Mouse (Mus musculus): ENCODE measurements around the gene Fam221a. TPM values are rescaled to one million over a fixed set of nuclear protein-coding genes. Genes with fewer than 3 reads are reported as not detected.
A peak's percentile ranks its signal among the peaks of the same experiment; 100 is the strongest.

Gene Fam221a
- 3.2 and 5.9 TPM in 2 replicates for polyA plus RNA-seq (2015; fragmentation: Nextera tagmentation; extraction: Ambion mirVana)

- peaks cover 11% of the 10 kb centered on the region for H3K4me1 ChIP-seq (replicated peaks)
- peak within 1 kb of the TSS; percentile 57 for H3K4me3 ChIP-seq
- H3K27me3 ChIP-seq = no peaks in the 10 kb centered on the region
- peak within 1 kb of the TSS; percentile 9; the same call in 1 of the 2 replicates for H3K27ac ChIP-seq (replicated peaks)
- H3K9ac ChIP-seq = peak within 1 kb of the TSS; percentile 67
- H3K36me3 ChIP-seq = no peaks in the 10 kb centered on the region
- peak; percentile 98 for ATAC-seq (ENCODE audit: low read depth)
- peak within 1 kb of the TSS; percentile 79 for H3K4me2 ChIP-seq
- WGBS = 3% methylated on average over 45 of the region's 49 CpGs
- H3K9me3 ChIP-seq = no peaks in the 10 kb centered on the region
Observed at GRCm38 (mm10) chr6:49367159-49368054, at the start of gene Fam221a. Fam221a (plus strand) TSS chr6:49367739.

- peak within 1 kb of the TSS; percentile 64 for H3K4me2 ChIP-seq
- H3K27me3 ChIP-seq = no peaks in the 10 kb centered on the region
- H3K4me3 ChIP-seq = peak within 1 kb of the TSS; percentile 76
- peak within 1 kb of the TSS; percentile 86 for H3K9ac ChIP-seq
- peak; percentile 99 for ATAC-seq (ENCODE audit: low read depth)
- no peaks in the 10 kb centered on the region for H3K9me3 ChIP-seq
- under 1% methylated on average over 47 of the region's 47 CpGs for WGBS
- H3K36me3 ChIP-seq = no peaks in the 10 kb centered on the region
- H3K4me1 ChIP-seq (replicated peaks) = peaks cover 15% of the 10 kb centered on the region
- peak within 1 kb of the TSS; percentile 91 for H3K27ac ChIP-seq (replicated peaks)
Observed at GRCm38 (mm10) chr6:49318966-49319594, 48.5 kb upstream of the Fam221a start, which contains the start of gene Ccdc126. Ccdc126 (plus strand) TSS chr6:49319274.

- peak; percentile 53 for ATAC-seq (ENCODE audit: low read depth)
- Histone ChIP-seq H3K27ac (replicated peaks) (peak overlapping the region; percentile 91), H3K9ac (peak overlapping the region; percentile 86), H3K4me2 (peak overlapping the region; percentile 64), H3K4me1 (replicated peaks) (peaks cover 15% of the 10 kb centered on the region), H3K9me3 (no peaks in the 10 kb centered on the region), H3K36me3 (no peaks in the 10 kb centered on the region), H3K27me3 (no peaks in the 10 kb centered on the region), H3K4me3 (peak overlapping the region; percentile 76)
- 13% methylated on average over 13 of the region's 13 CpGs for WGBS
Observed at GRCm38 (mm10) chr6:49319595-49320315, 47.8 kb upstream of the Fam221a start.

- no peak overlapping the region for H3K9ac ChIP-seq
- no peak overlapping the region for H3K27ac ChIP-seq (replicated peaks)
- H3K27me3 ChIP-seq = no peaks in the 10 kb centered on the region
- no peak overlapping the region for H3K4me3 ChIP-seq
- ATAC-seq (ENCODE audit: low read depth) = no peak
- H3K4me2 ChIP-seq = no peak overlapping the region
- H3K36me3 ChIP-seq = no peaks in the 10 kb centered on the region
- H3K9me3 ChIP-seq = no peaks in the 10 kb centered on the region
- peaks cover 15% of the 10 kb centered on the region for H3K4me1 ChIP-seq (replicated peaks)
- 87% methylated on average over 3 of the region's 3 CpGs for WGBS
Observed at GRCm38 (mm10) chr6:49321341-49321740, 46.2 kb upstream of the Fam221a start.

GRCm38 (mm10) chr6:49322056-49322455 lies 45.5 kb upstream of the Fam221a start:
- Histone ChIP-seq H3K4me1 (replicated peaks) (peaks cover 15% of the 10 kb centered on the region), H3K4me3 (no peak overlapping the region), H3K9me3 (no peaks in the 10 kb centered on the region), H3K36me3 (no peaks in the 10 kb centered on the region), H3K9ac (peak overlapping the region; percentile 26; the same call in 1 of the 2 replicates), H3K4me2 (no peak overlapping the region), H3K27me3 (no peaks in the 10 kb centered on the region), H3K27ac (replicated peaks) (no peak overlapping the region)
- ATAC-seq (ENCODE audit: low read depth) = no peak

GRCm38 (mm10) chr6:49322986-49323385 lies 44.6 kb upstream of the Fam221a start:
- 68% methylated on average over 2 of the region's 2 CpGs for WGBS
- H3K27ac ChIP-seq (replicated peaks) = no peak overlapping the region
- no peak overlapping the region for H3K9ac ChIP-seq
- ATAC-seq (ENCODE audit: low read depth) = no peak
- H3K36me3 ChIP-seq = no peaks in the 10 kb centered on the region
- peaks cover 15% of the 10 kb centered on the region for H3K4me1 ChIP-seq (replicated peaks)
- H3K4me2 ChIP-seq = no peak overlapping the region
- H3K9me3 ChIP-seq = no peaks in the 10 kb centered on the region
- no peak overlapping the region for H3K4me3 ChIP-seq
- no peaks in the 10 kb centered on the region for H3K27me3 ChIP-seq

- Histone ChIP-seq H3K4me3 (no peak overlapping the region), H3K36me3 (no peaks in the 10 kb centered on the region), H3K9ac (no peak overlapping the region), H3K27ac (replicated peaks) (no peak overlapping the region), H3K27me3 (no peaks in the 10 kb centered on the region), H3K4me2 (no peak overlapping the region), H3K9me3 (no peaks in the 10 kb centered on the region), H3K4me1 (replicated peaks) (peaks cover 15% of the 10 kb centered on the region)
- ATAC-seq (ENCODE audit: low read depth) = no peak
- 56% methylated on average over 2 of the region's 2 CpGs for WGBS
Observed at GRCm38 (mm10) chr6:49324528-49324927, 43.0 kb upstream of the Fam221a start.

GRCm38 (mm10) chr6:49325294-49325693 lies 42.2 kb upstream of the Fam221a start:
- H3K36me3 ChIP-seq = no peaks in the 10 kb centered on the region
- WGBS = 88% methylated on average over 1 of the region's 1 CpGs
- H3K9me3 ChIP-seq = no peaks in the 10 kb centered on the region
- no peaks in the 10 kb centered on the region for H3K27me3 ChIP-seq
- no peak overlapping the region for H3K27ac ChIP-seq (replicated peaks)
- no peak for ATAC-seq (ENCODE audit: low read depth)
- no peak overlapping the region for H3K4me3 ChIP-seq
- no peak overlapping the region for H3K4me2 ChIP-seq
- H3K4me1 ChIP-seq (replicated peaks) = peaks cover 7% of the 10 kb centered on the region
- H3K9ac ChIP-seq = no peak overlapping the region

- no peak for ATAC-seq (ENCODE audit: low read depth)
- Histone ChIP-seq H3K4me2 (no peak overlapping the region), H3K36me3 (no peaks in the 10 kb centered on the region), H3K9me3 (no peaks in the 10 kb centered on the region), H3K9ac (no peak overlapping the region), H3K4me1 (replicated peaks) (no peaks in the 10 kb centered on the region), H3K4me3 (no peak overlapping the region), H3K27ac (replicated peaks) (no peak overlapping the region), H3K27me3 (no peaks in the 10 kb centered on the region)
- 93% methylated on average over 3 of the region's 3 CpGs for WGBS
Observed at GRCm38 (mm10) chr6:49326846-49327245, 40.7 kb upstream of the Fam221a start.

GRCm38 (mm10) chr6:49331369-49332059 lies 36.0 kb upstream of the Fam221a start:
- no peak overlapping the region for H3K27ac ChIP-seq (replicated peaks)
- WGBS = 77% methylated on average over 5 of the region's 5 CpGs
- H3K4me3 ChIP-seq = no peak overlapping the region
- H3K9me3 ChIP-seq = no peaks in the 10 kb centered on the region
- H3K27me3 ChIP-seq = no peaks in the 10 kb centered on the region
- no peak for ATAC-seq (ENCODE audit: low read depth)
- H3K9ac ChIP-seq = no peak overlapping the region
- no peaks in the 10 kb centered on the region for H3K4me1 ChIP-seq (replicated peaks)
- 0 out of 2 replicates have a peak, but pooled peaks cover 6% of the 10 kb centered on the region for H3K36me3 ChIP-seq
- no peak overlapping the region for H3K4me2 ChIP-seq

GRCm38 (mm10) chr6:49332060-49332370 lies 35.5 kb upstream of the Fam221a start:
- Histone ChIP-seq H3K27ac (replicated peaks) (no peak overlapping the region), H3K4me3 (no peak overlapping the region), H3K4me1 (replicated peaks) (no peaks in the 10 kb centered on the region), H3K9ac (no peak overlapping the region), H3K27me3 (no peaks in the 10 kb centered on the region), H3K9me3 (no peaks in the 10 kb centered on the region), H3K36me3 (0 out of 2 replicates have a peak, but pooled peaks cover 6% of the 10 kb centered on the region), H3K4me2 (no peak overlapping the region)
- ATAC-seq (ENCODE audit: low read depth) = no peak
- 76% methylated on average over 13 of the region's 13 CpGs for WGBS

Data from neural tube, embryonic 13.5 days (tissue).